Mouse (Mus musculus) layer of hippocampus, adult 18-20 months (tissue): ENCODE measurements at regions not wholly inside any gene's neighbourhood (a gene's known extent, or its start where the extent isn't known, plus 50 kb on each side); places are given as distances from the start of the nearest gene placed in this dataset.
A peak's percentile ranks its signal among the peaks of the same experiment; 100 is the strongest.

Experiments used
- DNase-seq, 2 experiments: peaks; one replicate each; pipeline ENCODE4 v3.0.0; 2022; ENCODE audit warnings: low spot score in 2 of 2

DNA sequence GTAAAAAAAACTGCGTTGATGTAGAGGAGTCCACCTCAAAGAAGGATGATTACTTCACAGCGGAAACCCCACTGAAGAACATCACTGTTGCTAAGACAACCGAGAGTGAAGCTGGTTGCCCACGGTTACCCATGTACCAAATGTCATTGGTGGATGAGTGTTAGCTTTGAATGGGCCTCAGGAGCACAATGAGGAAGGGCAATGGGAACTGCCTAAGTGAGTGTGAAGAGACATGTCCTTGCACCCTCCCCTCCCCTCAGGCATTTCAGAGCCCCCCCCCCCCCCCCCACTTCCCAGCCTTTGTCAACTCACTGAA is 96.1 kb upstream of the Chd2 start:
- DNase-seq = peak in 1 of 2 experiments; percentile 67

GRCm38 (mm10) chr7:73637101-73637809 is 95.6 kb upstream of the Chd2 start:
- DNase-seq = no peak

- DNase-seq = no peak
Observed at GRCm38 (mm10) chr7:73635422-73635821, 93.8 kb upstream of the Chd2 start.

- DNase-seq = no peak
Observed at GRCm38 (mm10) chr7:73630790-73631189, 89.2 kb upstream of the Chd2 start.

DNA sequence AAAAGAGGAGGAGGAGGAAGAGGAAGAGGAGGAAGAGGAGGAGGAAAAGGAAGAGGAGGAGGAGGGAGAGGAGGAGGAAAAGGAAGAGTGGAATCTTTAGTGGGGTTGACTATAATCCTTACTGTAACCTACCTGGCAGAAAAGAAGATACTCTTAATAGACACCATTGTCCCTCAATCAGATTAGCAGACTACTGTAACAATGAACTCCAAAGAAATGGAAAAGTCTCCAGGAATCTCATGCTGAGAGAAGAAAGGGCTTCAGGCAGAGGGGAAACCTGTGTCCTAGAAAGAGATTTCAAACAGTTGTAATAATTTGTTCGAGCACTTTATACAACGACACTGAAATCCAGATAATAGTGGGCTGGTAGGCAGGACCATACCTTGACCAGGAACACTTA is 87.6 kb upstream of the Chd2 start:
- no peak for DNase-seq

- peak; percentile 53 to 86 for DNase-seq
Observed at GRCm38 (mm10) chr7:73628071-73628470, 86.4 kb upstream of the Chd2 start.

DNA sequence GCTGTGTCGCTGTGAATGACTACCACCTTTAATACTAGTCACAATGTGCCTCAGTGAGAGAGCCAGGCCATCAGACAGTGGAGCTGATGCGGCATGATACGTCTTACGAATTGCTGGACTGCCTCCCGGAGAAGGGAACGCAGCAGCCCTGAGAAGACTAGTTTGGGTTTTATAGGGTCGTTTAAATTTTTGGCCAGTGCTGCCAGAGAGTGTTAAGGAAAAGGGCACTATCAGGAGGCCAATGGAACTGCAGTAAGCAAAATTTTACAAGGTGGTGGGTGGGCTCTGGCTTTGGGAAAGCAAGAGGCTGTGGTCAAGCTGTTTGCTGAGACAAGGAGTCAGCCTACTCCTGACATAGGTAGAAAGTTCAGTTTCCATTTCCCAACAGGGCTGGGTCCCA is 84.7 kb upstream of the Chd2 start:
- no peak for DNase-seq

DNA sequence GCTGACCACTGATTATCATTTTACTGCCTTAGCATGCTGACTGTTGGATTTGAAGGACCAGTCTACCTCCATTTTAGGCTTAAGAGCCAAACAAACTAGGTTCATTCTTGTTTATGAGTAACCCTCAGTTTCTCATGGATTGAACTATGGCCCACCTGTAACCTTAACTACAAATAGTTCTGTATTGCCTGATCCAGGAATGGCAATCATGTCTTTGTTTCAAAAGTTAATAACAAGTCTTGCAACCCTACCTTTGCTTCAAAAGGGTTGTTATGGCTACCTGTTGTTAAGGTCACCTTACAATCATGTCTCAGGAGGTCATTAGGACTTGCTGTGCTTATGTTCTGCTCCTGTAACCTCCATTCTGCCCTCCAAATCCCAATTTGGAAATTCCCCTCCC is 84.0 kb upstream of the Chd2 start:
- DNase-seq = no peak

DNA sequence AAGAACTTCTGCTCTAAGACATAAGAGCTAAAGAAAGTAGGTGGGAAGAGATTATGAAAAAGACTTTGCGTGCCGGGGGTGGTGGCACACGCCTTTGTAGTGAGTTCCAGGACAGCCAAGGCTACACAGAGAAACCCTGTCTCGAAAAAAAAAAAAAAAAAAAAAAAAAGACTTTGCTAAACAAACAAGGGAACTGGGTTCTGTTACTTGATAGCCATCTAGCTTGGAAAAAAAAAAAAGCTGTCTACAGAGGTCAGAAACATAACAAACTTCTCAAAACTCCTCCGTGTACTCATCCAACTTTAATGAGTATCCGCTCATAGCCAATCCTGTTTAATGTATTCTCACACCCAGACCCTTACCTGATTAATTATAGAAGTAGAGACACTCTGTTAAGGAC is 83.4 kb upstream of the Chd2 start:
- DNase-seq = no peak

- no peak for DNase-seq
Observed at GRCm38 (mm10) chr7:73624093-73624600, 82.5 kb upstream of the Chd2 start.

DNA sequence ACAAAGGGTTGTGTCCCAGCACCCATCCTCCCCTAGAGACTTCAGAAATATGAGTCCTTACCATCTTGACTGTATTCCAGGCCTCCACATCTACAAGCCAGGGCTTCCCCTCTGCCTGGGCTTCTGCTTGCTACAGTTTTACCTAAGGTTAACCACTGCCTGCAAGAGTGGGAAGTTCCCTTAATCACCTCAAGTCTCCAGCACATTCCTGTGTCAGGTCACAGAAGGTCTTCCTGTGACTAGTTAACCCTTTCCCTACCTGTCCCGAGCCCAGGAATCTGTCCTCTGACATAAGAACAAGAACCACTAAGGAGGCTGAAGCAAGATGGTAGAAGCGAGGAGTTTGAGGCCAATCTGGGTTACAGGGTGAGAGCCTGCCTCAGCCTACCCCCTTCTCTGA is 80.8 kb upstream of the Chd2 start:
- DNase-seq = no peak

- DNase-seq = no peak
Observed at GRCm38 (mm10) chr7:73620341-73620740, 78.7 kb upstream of the Chd2 start.

- no peak for DNase-seq
Observed at GRCm38 (mm10) chr7:73618758-73619416, 77.3 kb upstream of the Chd2 start.

- peak; percentile 99 for DNase-seq
Observed at GRCm38 (mm10) chr7:73617910-73618757, 76.5 kb upstream of the Chd2 start.

DNA sequence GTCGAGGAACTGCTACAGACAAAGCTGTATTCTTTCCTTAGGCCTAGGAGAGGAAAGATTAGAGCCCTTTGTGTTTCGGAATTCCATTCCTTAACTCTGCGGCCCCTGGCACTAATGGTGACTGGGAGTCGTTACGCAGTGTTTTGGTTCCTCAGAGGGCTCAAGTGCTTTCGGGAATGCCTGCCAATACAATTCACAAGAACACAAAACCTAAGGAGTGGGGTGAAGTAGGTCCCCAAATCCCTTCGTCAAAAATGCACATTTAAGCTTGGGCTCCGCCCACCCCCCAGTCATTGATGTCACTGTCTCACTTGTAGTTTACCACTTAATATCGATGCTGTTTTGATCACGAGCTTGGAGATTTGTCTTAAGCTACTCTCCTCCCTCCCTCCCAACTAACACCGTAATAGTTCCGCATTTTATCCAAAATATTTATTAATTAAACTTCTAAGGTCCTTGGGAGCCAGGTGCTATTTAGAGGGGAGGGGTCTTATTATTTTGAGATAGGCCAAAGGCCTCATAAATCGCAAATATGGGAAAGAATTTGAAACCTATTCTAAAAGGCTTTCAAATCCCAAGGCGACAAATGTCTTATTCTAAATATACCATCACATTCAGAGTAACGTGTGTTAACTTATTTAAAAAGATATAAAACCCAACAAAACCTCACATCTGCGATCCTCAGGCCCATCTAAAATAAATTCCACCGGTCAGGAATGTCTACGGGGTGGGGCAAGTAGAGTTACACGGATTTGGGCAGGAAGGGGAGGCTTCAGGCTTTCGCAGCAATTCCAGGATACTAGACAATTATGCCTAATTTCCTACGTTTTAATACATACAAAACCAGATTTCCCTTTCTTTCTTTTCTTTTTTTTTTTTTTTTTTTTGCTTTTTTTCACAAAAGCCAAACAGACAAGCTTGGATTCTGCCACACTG is 75.6 kb upstream of the Chd2 start:
- DNase-seq = peak; percentile 25 to 59

- DNase-seq = no peak
Observed at GRCm38 (mm10) chr7:73616015-73616414, 74.4 kb upstream of the Chd2 start.

DNA sequence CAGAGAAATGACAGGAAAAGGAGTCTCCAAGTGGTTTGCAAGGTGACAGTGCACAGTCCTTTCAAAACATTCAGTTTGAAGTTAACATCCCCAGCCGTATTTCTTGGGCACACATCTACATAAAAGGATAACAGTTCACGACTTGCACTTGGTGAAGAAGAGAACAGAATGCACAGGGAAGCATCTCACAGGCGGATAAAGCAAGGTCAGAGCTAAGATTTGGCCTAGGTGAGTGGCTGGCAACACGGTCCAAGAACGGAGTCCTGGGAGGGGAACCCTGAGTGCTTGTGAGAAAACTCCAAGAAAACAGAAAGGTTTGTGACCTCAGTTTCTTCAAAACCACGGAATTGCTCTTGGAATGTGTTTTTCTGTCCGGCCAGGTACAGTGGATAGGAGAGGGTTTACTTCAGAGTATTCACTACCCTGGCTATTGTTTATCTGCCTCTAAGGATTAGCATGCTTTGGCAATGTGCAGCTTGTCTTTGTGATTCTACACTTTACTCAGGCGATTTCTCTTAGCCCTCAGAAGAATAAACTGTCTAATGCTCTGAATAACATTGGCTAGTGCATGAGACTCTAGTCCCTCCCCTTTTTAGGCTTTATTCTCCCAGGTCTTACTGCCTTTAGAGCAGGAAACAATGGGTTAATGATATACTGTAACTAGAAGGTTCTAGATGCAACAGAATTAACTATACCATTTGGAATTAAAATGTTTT is 73.4 kb upstream of the Chd2 start:
- no peak for DNase-seq

DNA sequence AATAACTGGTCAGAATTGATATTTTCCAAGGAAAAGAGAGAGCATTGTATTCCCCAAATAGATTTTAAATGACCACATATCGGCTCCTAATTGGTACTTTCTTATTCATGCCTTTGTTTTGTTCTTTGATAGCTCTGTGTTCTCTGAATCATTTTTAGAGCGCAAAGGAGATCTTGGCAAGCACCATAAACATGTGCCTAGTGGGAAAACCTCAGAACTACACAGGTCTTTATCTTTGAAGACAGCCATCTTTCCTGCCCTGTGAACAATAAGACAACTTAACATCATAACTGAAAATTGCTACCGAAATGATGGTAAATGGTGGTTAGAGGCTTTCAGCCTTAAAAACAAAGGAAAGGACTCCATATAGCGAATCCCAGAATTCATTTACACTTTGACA is 72.7 kb upstream of the Chd2 start:
- no peak for DNase-seq

GRCm38 (mm10) chr7:73612752-73613092 is 71.1 kb upstream of the Chd2 start:
- DNase-seq = no peak
